Comparison of ENCODE assay signal across 26 mouse cellular contexts in the genomic region with DNA sequence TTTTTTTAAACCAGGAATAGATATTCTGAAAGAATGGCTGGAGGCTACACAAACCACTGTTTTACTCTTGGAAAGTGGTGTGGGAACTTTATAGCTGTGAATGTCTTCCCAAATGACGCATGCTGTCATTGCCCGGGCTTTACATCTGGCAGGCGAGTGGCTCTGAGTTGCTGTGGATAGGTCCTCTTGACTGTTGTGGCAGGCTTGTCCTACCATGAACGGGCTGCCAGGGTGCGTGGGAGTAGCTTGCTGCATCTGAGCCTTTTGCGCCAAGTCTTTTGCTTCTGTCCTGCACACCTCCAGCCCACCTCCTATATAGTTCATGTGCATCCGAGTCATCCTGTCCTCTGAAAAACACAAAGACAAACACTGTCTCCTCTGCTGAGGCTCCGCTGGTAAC.
DNase-seq lines count a peak whose midpoint lies in the region; ATAC-seq lines count a peak whose summit lies in the region.
"Had no signal": no experiment of that assay in that cellular context is flagged by ENCODE, and none has a peak within 500 bp of the region (broad histone marks: within the 10 kb centered on the region; RNA-seq: fewer than 3 reads in every experiment).

No protein-coding gene starts in this region.

- no peak for ATAC-seq in hindbrain, embryonic 13.5 days (ENCODE audit: low FRiP score)
- ATAC-seq in hindbrain, embryonic 12.5 days (ENCODE audit: low FRiP score), result no peak
- no peak for ATAC-seq in midbrain, embryonic 13.5 days
- no peak for ATAC-seq in neural tube, embryonic 14.5 days (ENCODE audit: low read depth)
- ATAC-seq: CD4-positive, CD25-positive, alpha-beta regulatory T cell, adult 4 months; forebrain, embryonic 15.5 days; intestine, embryonic 16.5 days had no signal

- H3K27ac ChIP-seq in hindbrain, embryonic 13.5 days, result peak overlapping the region; percentile 52
- H3K27ac ChIP-seq in hindbrain, embryonic 12.5 days, result no peak overlapping the region
- H3K27ac ChIP-seq in midbrain, embryonic 13.5 days, result peak overlapping the region; percentile 19; the same call in 1 of the 2 replicates
- H3K27ac ChIP-seq in midbrain, embryonic 10.5 days (replicated peaks), result no peak overlapping the region
- 0 out of 2 replicates have a peak overlapping the region, but pooled peaks have one; percentile 3 for H3K27ac ChIP-seq in neural tube, embryonic 14.5 days (ENCODE audit: low read depth, low read length)
- H3K27ac ChIP-seq: forebrain, embryonic 10.5 days; forebrain, embryonic 15.5 days; heart, embryonic 10.5 days; heart, embryonic 15.5 days; limb, embryonic 13.5 days; lung, embryonic 15.5 days; stomach, postnatal 0 days had no signal

- H3K4me2 ChIP-seq in hindbrain, embryonic 13.5 days, result no peak overlapping the region
- no peak overlapping the region for H3K4me2 ChIP-seq in hindbrain, embryonic 12.5 days (replicated peaks)
- no peak overlapping the region for H3K4me2 ChIP-seq in midbrain, embryonic 13.5 days (replicated peaks)
- no peak overlapping the region for H3K4me2 ChIP-seq in neural tube, embryonic 14.5 days (ENCODE audit: low read depth, low read length)
- H3K4me2 ChIP-seq: forebrain, embryonic 15.5 days; heart, embryonic 15.5 days; limb, embryonic 13.5 days; liver, embryonic 11.5 days; lung, embryonic 15.5 days; midbrain, embryonic 11.5 days had no signal

- 78% methylated on average over 8 of the region's 8 CpGs for WGBS in hindbrain, embryonic 13.5 days
- WGBS in hindbrain, embryonic 12.5 days, result 84% methylated on average over 8 of the region's 8 CpGs
- whole genome bisulfite sequencing in midbrain, embryonic 13.5 days, result 91% methylated on average over 8 of the region's 8 CpGs
- WGBS in midbrain, embryonic 10.5 days, result 95% methylated on average over 8 of the region's 8 CpGs
- 82% methylated on average over 8 of the region's 8 CpGs for WGBS in neural tube, embryonic 14.5 days

- no peaks in the 10 kb centered on the region for H3K9me3 ChIP-seq in hindbrain, embryonic 13.5 days
- H3K9me3 ChIP-seq in hindbrain, embryonic 12.5 days (replicated peaks), result no peaks in the 10 kb centered on the region
- H3K9me3 ChIP-seq in midbrain, embryonic 13.5 days, result no peaks in the 10 kb centered on the region
- H3K9me3 ChIP-seq in midbrain, embryonic 10.5 days (replicated peaks), result no peaks in the 10 kb centered on the region
- H3K9me3 ChIP-seq in neural tube, embryonic 14.5 days (ENCODE audit: control insufficient read depth, low read length), result no peaks in the 10 kb centered on the region
- H3K9me3 ChIP-seq: forebrain, embryonic 10.5 days; forebrain, embryonic 15.5 days; heart, embryonic 10.5 days; heart, embryonic 15.5 days; limb, embryonic 13.5 days; lung, embryonic 15.5 days had no signal

- H3K4me1 ChIP-seq in hindbrain, embryonic 13.5 days (replicated peaks), result no peaks in the 10 kb centered on the region
- H3K4me1 ChIP-seq in hindbrain, embryonic 12.5 days, result no peaks in the 10 kb centered on the region
- H3K4me1 ChIP-seq in midbrain, embryonic 13.5 days (replicated peaks), result no peaks in the 10 kb centered on the region
- no peaks in the 10 kb centered on the region for H3K4me1 ChIP-seq in midbrain, embryonic 10.5 days
- no peaks in the 10 kb centered on the region for H3K4me1 ChIP-seq in neural tube, embryonic 14.5 days (ENCODE audit: control insufficient read depth, insufficient read depth, low read length)
- H3K4me1 ChIP-seq: forebrain, embryonic 10.5 days; forebrain, embryonic 15.5 days; heart, embryonic 10.5 days; heart, embryonic 15.5 days; lung, embryonic 15.5 days had no signal

- DNase-seq in midbrain, embryonic 10.5 days (ENCODE audit: low spot score), result no peak
- DNase-seq in MN1 (ENCODE audit: low spot score), result peak; percentile 14
- DNase-seq in gastrocnemius, adult 18-20 months (ENCODE audit: low spot score), result no peak
- DNase-seq: cerebellum, adult 8-10 months; cerebellum, postnatal 25 days; heart, postnatal 36 days; kidney, adult 9 months; kidney, postnatal 10 days; right cerebral cortex, postnatal 4 days; thymus, postnatal 4 days had no signal

- no peaks in the 10 kb centered on the region for H3K27me3 ChIP-seq in hindbrain, embryonic 13.5 days
- no peaks in the 10 kb centered on the region for H3K27me3 ChIP-seq in hindbrain, embryonic 12.5 days
- H3K27me3 ChIP-seq in midbrain, embryonic 13.5 days, result no peaks in the 10 kb centered on the region
- no peaks in the 10 kb centered on the region for H3K27me3 ChIP-seq in midbrain, embryonic 10.5 days (ENCODE audit: low read depth, poor library complexity, severe bottlenecking)
- no peaks in the 10 kb centered on the region for H3K27me3 ChIP-seq in neural tube, embryonic 14.5 days (ENCODE audit: control insufficient read depth, insufficient read depth, low read length)
- H3K27me3 ChIP-seq: forebrain, embryonic 15.5 days; heart, embryonic 15.5 days; limb, embryonic 13.5 days; lung, embryonic 15.5 days had no signal

- H3K4me3 ChIP-seq in hindbrain, embryonic 13.5 days, result no peak overlapping the region
- H3K4me3 ChIP-seq in hindbrain, embryonic 12.5 days, result no peak overlapping the region
- H3K4me3 ChIP-seq in midbrain, embryonic 13.5 days (replicated peaks), result no peak overlapping the region
- no peak overlapping the region for H3K4me3 ChIP-seq in midbrain, embryonic 10.5 days
- no peak overlapping the region for H3K4me3 ChIP-seq in neural tube, embryonic 14.5 days (ENCODE audit: low read depth, low read length)
- H3K4me3 ChIP-seq: forebrain, embryonic 10.5 days; forebrain, embryonic 15.5 days; heart, embryonic 10.5 days; heart, embryonic 15.5 days; limb, embryonic 13.5 days; lung, embryonic 15.5 days; myocyte had no signal

- no peak overlapping the region for H3K9ac ChIP-seq in hindbrain, embryonic 13.5 days
- no peak overlapping the region for H3K9ac ChIP-seq in hindbrain, embryonic 12.5 days
- H3K9ac ChIP-seq in midbrain, embryonic 13.5 days (replicated peaks), result no peak overlapping the region
- no peak overlapping the region for H3K9ac ChIP-seq in neural tube, embryonic 14.5 days (replicated peaks; ENCODE audit: low read depth, low read length)
- H3K9ac ChIP-seq: forebrain, embryonic 15.5 days; heart, embryonic 15.5 days; limb, embryonic 13.5 days; lung, embryonic 15.5 days had no signal

- H3K36me3 ChIP-seq in hindbrain, embryonic 13.5 days, result no peaks in the 10 kb centered on the region
- no peaks in the 10 kb centered on the region for H3K36me3 ChIP-seq in hindbrain, embryonic 12.5 days
- H3K36me3 ChIP-seq in midbrain, embryonic 13.5 days, result no peaks in the 10 kb centered on the region
- no peaks in the 10 kb centered on the region for H3K36me3 ChIP-seq in midbrain, embryonic 10.5 days
- no peaks in the 10 kb centered on the region for H3K36me3 ChIP-seq in neural tube, embryonic 14.5 days (ENCODE audit: control insufficient read depth, insufficient read depth, low read length)
- H3K36me3 ChIP-seq: forebrain, embryonic 10.5 days; forebrain, embryonic 15.5 days; heart, embryonic 10.5 days; heart, embryonic 15.5 days; limb, embryonic 13.5 days; lung, embryonic 15.5 days had no signal

Comparison
In these comparisons a context has a peak if more than half of its experiments do, and no peak if none do; other contexts are left out.
1. H3K27ac ChIP-seq: peak in hindbrain, embryonic 13.5 days (single experiment), midbrain, embryonic 13.5 days (single experiment) and neural tube, embryonic 14.5 days (single experiment); none in hindbrain, embryonic 12.5 days (single experiment) and midbrain, embryonic 10.5 days (single experiment).